Mouse (Mus musculus) cerebral cortex, adult 2 months (tissue): Measurements from ENCODE around the gene Lsm10.

Experiments used
- WGBS: fragments of 180-500 bp; shearing (Covaris S2); methylation state at CpG from one replicate; pipeline ENCODE4 v1.1.7; 2018; 5-methylcytosine and 5-hydroxymethylcytosine counted together

Gene Lsm10

DNA sequence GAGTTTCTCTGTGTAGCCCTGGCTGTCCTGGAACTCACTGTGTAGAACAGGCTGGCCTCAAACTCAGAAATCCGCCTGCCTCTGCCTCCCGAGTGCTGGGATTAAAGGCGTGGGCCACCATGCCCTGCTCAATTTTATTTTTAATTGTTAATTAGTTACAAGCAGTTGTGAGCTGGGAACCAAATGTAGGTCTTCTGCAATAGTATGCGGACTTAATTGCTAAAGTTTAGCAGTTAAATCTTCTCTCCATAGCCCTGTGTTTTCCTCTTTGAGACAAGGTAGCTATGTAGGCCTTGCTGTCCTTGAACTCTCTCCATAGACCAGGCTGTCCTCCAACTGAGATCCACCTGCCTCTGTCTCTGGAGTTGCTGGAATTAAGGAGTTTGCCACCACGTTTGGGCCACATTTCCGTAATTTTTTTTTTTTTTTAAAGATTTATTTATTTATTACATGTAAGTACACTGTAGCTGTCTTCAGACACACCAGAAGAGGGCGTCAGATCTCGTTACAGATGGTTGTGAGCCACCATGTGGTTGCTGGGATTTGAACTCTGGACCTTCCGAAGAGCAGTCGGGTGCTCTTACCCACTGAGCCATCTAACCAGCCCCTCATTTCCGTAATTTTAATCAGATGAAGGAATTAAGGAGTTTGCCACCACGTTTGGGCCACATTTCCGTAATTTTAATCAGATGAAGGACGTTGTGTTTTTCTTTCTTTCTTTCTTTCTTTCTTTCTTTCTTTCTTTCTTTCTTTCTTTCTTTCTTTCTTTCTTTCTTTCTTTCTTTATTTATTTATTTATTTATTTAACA lies 597 bp upstream of the Lsm10 start:
- WGBS, result 49% methylated on average over 14 of the region's 14 CpGs

DNA sequence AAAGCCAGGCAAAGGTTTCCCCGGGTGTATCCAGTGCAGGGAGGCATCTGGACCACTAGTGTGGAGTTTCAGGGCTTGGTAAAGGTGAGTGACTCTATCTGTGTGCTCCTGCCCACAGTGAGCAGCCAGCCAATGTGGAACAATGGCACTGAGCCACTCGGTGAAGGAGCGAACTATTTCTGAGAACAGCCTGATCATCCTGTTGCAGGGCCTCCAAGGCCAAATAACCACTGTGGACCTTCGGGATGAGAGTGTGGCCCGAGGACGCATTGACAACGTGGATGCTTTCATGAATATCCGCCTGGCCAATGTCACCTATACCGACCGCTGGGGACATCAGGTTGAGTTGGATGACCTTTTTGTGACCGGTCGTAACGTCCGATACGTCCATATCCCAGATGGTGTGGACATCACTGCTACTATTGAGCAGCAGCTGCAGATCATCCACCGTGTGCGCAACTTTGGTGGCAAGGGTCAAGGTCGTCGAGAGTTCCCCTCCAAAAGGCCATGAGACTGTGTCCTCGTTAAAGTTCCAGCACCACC lies 1.4 kb downstream of the Lsm10 start:
- 94% methylated on average over 20 of the region's 20 CpGs for WGBS

DNA sequence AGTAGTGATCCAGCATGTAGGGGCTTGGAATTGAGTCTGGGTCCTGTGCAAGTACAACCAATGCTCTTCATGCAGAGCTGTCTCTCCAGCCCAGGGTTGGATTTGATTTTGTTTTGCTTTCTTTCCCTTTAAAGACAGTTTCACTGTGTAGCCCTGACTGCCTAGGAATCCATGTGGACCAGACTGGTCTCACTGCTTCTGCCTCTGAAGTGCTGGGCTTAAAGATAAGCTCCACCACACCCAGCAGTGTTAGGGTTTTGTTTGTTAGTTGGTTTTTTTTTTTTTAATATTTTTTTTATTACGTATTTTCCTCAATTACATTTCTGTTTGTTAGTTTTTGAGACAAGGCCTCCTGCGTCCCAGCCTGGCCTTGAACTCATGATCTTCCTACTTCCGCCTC lies 2.9 kb downstream of the Lsm10 start:
- 91% methylated on average over 3 of the region's 3 CpGs for WGBS

DNA sequence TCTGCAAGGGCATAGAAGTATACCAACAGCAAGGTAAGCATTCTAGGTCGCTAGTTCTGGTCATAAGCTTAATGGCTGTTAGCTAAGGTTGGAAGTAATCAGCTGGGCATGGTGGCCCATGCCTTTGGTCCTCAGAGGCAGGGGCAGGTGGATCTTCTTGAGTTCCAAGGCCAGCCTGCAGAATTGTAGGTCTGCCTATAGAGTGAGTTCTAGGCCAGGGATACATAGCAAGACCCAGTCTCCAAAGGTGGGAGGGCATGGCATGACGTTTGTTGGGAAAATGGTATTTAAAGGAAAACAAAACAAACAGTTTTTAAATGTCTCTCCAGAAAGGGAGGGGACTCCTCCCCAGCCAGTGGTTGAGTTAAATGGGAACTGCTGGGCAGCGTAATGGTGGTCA lies 4.3 kb downstream of the Lsm10 start:
- 87% methylated on average over 3 of the region's 3 CpGs for WGBS

DNA sequence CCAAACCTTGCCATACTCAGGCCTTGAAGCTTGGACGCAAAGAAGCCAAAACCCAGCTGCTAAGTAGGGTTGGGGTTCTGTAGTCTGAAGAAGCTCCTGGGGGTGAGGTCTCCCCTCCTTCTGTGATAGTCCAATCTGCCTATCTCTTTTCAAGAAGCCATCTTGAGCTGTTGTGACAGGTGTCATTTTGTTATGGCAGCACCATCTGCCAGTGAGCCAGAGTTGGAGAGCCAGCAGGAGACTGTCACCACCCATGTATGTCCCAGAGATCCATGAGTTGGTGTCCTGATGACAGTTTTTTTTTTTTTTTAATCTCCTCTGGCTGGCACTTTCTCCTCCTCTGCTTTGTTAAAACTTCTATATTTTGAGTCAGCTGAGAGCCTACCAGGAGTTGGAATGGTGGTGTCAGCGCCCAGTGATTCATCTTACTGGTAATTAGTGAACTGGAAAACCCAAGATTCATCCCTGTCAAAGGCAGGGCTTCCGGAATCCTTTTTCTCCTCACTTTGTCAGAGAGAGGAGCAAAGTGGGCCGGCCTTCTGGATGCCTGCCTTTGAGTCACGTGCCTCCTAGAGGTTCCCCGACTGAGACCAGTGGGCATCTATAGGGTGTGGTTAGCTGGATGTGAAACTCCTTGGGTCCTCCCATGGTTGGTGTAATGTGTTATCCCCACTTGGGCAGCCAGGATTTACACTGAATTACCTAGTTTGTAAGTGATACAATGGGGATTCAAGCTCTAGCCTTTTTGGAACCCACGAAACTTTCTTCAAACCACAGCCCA lies 5.8 kb downstream of the Lsm10 start:
- WGBS, result 37% methylated on average over 7 of the region's 7 CpGs

DNA sequence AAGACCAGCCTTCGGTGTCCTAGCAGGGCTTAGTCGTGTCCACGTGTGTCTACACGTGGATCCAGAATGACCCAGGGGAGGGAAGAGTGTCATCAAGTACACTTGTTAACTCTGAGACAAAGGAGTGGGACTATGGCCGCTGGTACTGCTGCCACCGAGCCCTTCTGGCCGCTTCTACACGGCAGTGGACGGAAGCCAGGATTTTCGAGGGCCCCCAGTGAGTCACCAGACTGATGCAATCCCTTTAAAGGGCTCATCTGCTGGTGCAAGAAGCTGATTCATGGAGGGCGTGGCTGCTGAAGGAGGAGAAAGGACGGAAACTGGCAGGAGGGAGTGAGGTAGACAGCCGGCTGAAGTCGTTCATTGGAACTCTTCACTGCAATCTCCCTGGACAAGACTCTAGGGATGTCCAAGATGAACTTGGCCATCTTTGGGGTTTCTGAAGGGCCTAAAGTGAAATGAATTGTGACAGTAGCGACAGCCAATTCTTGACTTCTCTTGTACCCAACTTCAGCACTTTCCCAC lies 6.7 kb downstream of the Lsm10 start:
- 0% methylated on average over 15 of the region's 15 CpGs for WGBS

DNA sequence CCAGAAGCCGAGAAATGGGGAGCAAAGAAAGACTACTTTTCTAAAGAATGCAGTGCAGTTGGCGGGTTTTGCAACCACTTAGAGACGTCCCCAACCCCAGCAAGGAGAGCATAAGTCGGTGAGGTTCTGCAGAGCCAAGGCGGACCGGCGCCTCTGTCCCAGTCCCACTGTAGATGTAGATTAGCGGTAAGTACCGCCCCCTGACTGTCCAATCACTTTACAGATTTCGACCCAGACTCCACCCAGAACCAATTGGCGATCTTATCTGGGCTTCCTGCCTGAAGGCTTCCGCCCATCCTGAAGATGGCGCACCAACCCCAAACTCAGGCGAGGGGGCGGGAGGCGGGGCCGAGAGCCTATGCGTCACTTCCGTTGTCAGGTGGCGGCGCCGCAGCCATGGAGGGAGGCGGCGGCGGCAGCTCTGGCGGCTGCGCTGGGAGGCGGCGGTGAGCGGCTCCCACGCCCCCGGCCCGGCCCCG lies 7.2 kb downstream of the Lsm10 start, which contains the start of gene Stk40:
Gene Stk40, plus strand, starts transcription at position 368 of the 479 bp plus-strand sequence.
- WGBS, result 2% methylated on average over 34 of the region's 34 CpGs

DNA sequence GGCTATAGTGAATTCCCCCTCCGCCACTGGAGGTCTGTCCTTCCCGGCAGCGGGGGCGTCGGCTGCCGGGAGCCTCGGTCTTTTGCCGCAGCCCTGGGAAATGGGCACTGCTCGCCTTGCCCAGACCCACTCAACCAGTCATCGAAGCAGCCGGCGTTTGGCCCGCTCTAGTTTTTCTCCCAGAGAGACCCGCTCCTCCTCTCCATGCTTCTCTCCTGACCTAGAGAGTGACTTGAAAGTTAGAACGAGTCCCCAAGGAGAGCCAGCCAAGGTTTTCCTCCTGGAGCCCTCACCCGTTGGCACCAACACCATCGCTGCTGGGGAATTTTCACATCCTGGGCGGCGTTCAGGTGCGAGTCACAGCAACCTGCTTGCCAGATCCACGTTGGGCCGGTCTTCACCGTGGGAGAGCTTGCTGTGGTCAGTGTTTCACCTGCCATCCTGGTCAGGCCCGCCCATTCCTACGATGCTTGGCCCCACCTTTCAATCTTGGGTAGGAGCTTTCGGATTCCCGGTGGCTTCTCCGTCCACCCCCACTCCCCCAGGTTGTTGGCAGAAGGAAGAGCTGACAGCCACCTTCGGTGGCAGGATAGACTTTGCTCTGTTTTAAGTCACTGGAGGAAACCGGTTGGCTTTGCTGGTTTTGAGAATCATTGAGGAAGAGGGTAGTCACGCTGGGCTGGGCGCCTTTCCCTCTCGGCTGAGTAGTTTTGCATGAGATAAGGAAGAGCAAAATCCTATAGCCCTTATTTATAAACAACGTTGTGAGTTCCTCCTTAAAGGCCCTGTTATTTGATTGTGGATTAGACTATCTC lies 8.0 kb downstream of the Lsm10 start:
- WGBS, result 2% methylated on average over 32 of the region's 34 CpGs

DNA sequence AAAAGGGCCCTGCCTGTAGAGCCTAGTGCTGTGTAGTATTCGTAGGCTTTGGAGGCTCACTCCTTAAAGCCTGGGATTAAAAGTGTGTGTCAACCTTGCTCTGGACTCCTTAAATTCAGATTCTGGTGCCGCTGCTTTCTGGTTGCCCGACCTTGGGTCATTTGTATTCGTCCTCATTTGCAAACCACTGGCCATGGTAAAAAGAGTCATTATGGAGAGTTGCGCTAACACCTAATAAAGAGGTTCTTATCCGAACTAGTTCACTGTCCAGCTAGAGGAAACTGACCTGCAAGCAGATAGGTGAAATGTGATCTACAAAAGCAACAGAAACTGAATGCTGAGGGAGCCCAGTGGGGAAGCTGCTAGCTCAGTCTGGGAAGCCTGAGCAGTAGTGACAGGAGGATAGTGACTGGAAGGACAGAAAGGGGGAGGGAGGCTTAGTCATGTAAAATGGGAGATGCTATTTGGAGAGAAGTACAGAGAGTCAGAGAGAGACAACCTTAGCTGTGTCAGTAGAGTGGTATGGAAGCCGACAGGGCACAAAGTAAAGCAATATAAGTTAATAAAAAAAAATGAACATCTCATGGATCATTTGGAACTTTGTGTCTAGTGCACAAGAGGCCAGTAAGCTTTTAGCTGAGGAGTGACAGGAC lies 8.8 kb downstream of the Lsm10 start:
- WGBS, result 40% methylated on average over 7 of the region's 7 CpGs

DNA sequence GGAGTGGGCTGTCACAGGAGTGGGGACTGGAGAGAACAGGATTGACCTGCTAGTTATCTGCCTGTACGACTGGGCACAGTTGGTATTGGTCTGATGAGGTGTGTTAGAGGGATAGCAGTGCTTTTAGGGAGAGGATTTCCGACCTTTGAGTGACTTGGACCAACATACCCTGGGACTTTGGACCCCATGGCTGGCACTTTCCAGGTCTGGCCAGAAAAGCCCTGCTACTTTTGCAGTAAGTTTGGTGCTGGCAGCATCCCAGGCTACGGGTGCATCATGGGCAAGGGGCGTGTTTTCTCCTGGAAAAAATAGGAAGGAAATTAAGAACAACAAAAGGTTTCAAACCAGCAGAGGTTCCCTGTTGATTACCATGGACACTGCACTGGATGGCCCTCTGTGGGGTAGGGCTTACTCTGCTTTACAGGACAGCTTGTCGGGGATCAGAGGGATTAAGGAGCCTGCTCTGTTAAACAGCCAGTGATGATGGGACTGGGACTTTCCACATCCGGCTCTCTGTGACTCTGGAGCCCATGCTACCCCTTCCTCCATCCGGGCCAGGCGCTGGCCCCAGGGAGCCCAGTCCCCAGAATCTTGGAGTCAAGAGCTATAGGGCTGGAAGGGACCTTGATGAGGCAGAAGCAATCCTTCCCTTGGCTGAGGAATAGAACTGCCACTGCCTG lies 11.8 kb downstream of the Lsm10 start:
- WGBS, result 39% methylated on average over 8 of the region's 8 CpGs

DNA sequence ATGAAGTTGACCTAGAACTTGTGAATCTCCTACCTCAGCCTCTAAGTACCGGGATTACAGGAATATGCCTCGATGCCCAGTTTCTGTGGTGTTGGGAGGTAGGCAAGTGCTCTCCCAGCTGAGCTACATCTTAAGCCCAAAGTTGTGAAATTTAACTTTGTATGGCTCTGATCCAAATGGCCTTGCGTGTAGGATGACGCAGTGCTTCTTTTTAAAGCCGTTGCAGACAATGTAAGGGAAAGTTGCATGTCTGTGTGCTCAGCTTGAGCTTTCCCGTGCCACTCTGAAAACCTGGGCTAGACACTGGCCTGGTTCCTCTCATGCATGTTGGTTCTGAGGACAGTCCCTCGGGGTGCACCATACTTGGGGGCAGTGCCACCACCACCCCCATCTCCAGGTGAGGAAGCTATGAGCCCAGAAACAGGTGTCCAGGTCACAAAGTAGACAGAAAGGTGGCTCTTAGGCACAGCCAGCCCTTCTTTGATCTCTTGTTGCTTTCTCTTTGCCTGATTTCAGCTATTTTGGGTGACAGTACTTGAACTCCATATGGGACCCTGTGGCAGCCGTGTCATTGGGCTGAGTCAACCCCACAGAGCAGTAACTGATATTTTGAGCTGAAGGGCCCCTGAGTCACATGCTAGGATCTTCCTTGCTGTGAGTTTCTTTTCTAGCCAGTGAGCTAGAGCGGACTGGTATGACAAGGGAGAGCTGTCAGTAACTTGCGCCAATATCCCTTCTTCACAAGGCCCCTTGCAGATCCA lies 13.4 kb downstream of the Lsm10 start:
- WGBS, result 41% methylated on average over 10 of the region's 10 CpGs

DNA sequence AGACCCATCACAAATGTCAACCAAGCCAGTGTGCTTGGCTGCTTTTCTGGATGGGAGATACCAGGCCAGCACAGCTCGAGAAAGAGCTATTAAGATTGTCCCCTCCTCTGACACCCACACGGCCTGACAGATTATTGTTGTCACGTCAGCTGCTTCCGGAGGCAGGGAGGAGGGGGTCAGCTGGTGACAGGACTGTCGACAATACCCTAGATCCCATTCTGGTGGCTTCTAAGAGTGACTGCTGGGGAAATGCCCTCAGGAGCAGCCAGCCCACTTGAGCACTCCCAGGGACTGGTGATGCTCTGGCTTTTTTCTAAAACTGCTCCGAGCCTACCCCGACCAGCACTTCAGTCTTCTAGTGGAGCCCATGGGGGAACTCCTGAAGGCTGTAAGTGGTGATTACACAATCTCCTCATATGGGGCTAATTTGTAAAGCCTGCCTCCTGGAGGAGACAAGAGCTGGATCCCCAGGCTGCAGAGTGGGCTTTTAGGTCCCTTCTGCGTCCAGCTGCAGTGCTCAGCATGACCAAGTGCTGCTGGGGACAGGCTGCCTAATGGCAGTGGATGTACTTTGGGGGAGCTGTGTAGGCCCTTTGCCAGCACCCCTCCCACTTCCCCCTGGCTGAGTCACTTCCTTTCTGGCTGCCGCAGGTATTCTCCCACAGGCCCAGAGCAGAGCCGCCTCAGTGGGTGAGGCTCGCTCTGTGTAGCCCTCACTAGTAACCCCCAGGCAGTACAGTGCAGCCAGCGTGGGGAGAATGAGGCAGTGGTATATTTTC lies 14.1 kb downstream of the Lsm10 start:
- 4% methylated on average over 12 of the region's 12 CpGs for WGBS

DNA sequence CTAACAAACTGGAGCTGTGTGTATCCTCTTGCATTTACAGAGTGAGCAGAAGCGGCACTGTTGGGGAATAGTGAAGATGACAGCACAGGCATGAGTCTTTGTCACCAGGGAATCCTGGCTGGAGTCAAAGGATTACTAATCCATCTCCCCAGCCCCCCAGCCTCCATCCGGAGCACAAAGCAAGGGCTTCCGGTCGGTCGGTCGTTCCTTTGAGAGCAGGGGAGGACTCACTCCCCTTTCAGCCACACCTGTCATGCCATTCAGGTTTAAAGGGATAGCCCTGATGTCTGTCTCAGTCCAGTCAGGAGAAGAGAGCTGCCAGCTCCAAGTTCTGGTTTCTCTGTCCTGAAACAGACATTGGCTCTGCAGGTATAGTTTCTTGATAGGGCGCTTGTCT lies 14.7 kb downstream of the Lsm10 start:
- WGBS, result 18% methylated on average over 7 of the region's 7 CpGs

DNA sequence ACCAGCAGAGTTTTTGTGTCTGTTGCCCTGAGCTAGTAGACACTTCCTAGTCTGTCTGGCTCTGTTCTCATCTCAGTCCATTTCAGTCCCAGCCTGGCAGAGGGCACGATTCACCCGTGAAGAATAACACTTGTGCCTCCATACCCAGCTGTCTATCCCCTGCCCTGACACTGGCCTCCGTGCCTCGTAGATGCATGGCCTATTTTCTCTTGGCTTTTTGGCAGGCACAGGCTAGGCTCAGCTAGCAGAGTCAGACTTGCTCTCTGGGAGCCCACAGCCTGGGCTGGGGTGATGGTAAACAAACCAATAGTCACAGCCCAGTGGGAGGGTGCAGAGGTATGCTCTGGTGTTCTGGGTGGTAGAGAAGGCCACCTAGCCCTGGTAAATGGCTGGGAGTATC lies 16.8 kb downstream of the Lsm10 start:
- 18% methylated on average over 4 of the region's 4 CpGs for WGBS

DNA sequence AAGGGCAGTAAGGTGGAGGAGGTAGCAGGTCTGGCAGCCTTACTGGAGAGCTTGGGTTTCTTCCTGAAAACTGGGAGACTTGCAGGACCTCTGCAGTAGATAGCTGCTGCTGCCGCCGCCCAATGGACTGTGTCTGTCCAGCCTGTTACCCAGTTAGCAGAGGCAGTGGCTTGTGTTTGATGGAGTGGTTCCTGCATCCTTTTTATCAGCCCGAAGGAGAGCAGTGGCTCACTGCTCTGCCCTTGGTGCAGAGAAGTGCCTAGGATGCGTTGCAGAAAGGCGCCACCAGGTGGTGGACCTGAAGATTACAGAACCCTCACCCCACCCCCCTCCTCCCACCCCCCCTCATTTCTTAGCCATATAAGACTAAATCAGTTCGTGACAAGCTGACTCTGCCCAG lies 17.5 kb downstream of the Lsm10 start:
- WGBS, result 16% methylated on average over 6 of the region's 6 CpGs

DNA sequence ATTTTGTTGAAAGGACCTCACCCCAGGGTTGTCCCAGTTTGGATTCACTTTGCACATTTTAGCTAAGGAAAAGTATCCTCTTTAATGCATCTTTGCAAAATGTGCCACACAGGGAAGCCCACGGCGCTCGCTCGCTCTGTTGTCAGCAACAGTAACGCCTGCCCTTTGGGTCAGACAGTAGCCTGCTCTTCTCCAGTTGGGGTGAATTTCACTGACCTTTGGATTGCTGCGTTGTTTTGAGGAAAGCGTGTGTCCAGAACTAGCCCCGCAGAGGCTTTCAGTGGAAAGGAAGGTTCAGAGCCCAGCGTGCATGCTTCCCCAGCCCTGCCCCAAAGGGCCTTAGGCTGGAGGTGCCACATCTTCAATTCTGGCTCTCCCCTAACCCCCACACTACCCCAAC lies 19.0 kb downstream of the Lsm10 start:
- WGBS, result 85% methylated on average over 9 of the region's 9 CpGs

DNA sequence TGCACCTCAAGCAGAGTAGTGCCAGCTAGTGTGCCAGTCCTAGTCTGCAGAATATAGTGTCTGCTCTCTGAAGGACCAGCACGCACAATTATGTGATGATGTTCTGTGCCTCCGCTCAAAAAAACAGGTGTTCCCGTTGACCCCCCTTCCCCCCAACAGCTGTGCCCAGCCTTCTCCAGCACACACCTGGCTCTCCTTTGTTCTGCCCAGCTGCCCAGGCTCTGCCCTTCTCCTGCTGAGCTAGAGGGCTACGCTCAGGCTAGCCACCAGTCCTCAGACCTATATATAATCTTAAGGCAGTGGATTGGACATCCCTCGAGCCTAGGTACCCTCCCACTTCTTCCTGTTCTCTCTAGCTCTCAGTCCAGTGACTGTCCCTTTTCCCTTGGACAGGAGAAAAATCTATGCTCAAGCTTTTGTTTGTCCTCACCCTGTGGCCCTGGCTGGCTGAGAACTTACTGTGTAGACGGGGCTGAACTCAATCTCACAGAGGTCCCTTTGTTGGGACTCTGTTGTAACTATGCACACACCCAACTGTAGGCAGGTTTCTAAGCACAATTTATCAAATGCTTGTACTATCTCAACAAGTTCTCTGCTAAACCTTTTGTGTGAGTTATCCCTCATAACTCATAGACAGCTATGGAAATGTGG lies 19.6 kb downstream of the Lsm10 start:
- 65% methylated on average over 6 of the region's 6 CpGs for WGBS

DNA sequence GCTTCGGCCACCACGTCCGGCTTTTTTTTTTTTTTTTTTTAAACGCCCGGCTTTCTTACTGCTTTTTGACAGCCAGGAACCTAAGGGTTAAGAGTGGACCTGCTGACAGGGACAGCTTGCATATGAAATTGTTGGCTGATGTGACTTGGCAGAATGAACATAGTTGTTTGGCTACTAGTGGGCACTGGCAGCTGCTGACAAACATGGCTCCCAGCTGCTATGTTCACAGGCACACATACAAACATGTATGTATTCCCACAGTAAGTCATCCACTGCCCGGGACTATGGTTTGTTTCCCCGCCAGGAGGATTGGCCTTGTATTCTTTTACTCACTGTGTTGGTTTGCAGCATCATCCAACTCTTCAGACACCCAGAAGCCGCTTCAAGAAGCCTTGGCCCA lies 20.7 kb downstream of the Lsm10 start:
- 76% methylated on average over 8 of the region's 8 CpGs for WGBS
